ENCODE assay signal across 24 mouse cellular contexts in the genomic region with DNA sequence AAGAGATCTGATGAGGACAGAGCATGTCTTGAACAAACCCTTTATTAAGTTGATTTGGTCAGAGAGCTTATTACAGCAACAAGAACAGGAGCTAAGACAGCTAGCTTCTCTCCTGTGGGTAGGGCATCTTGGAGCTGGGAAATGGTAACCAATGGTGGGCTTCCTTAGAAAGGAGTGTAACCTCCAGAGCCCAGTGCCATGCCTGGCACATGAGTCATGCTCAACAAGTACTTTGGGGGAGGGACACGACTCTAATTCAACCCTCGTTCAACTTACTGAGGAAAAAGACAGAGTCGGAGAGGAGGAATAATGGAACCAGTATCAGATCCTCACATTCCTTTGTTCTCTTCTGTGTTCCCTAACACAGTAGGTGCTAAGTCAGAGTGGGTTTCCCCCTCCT. TPM values are rescaled to one million over a fixed set of nuclear protein-coding genes. Genes with fewer than 3 reads are reported as not detected.
DNase-seq lines count a peak whose midpoint lies in the region; ATAC-seq and TF ChIP-seq lines count a peak whose summit lies in the region.
"Had no signal": no experiment of that assay in that cellular context is flagged by ENCODE, and none has a peak within 500 bp of the region (broad histone marks: within the 10 kb centered on the region; RNA-seq: fewer than 3 reads in every experiment).

No protein-coding gene starts in this region.

- no peaks in the 10 kb centered on the region for H3K27me3 ChIP-seq in lung, postnatal 0 days (replicated peaks; ENCODE audit: insufficient read depth, low read length)
- H3K27me3 ChIP-seq: CH12.LX; embryonic facial prominence, embryonic 12.5 days; forebrain, embryonic 13.5 days; forebrain, embryonic 15.5 days had no signal

- 53% methylated on average over 3 of the region's 3 CpGs for WGBS in lung, postnatal 0 days

- peak; percentile 58 for DNase-seq in lung, postnatal 0 days (ENCODE audit: low spot score)
- DNase-seq in lung, adult 18-20 months, result no peak
- DNase-seq in 3T3-L1 (ENCODE audit: low read depth, low spot score) (peak; percentile 64), NIH3T3 (ENCODE audit: low read depth) (peak; percentile 19)
- DNase-seq in kidney, adult 11 months, result no peak
- no peak for DNase-seq in cerebellum, postnatal 25 days
- no peak for DNase-seq in heart, postnatal 4 days
- DNase-seq: adrenal gland, adult 2 months; adrenal gland, postnatal 10 days; adrenal gland, postnatal 25 days; cerebellum, adult 11 months; cerebellum, adult 18-20 months; cerebellum, adult 8-10 months; cerebellum, adult 9-11 months; cerebellum, postnatal 14 days; forebrain, postnatal 0 days had no signal

- no peaks in the 10 kb centered on the region for H3K4me1 ChIP-seq in lung, postnatal 0 days (ENCODE audit: insufficient read depth, low read depth, low read length)
- H3K4me1 ChIP-seq: embryonic facial prominence, embryonic 12.5 days had no signal

- no peak overlapping the region for H3K4me3 ChIP-seq in lung, postnatal 0 days (ENCODE audit: low read depth, low read length)
- H3K4me3 ChIP-seq: embryonic facial prominence, embryonic 10.5 days; embryonic facial prominence, embryonic 12.5 days; forebrain, embryonic 13.5 days; forebrain, embryonic 15.5 days had no signal

- no peaks in the 10 kb centered on the region for H3K36me3 ChIP-seq in lung, postnatal 0 days (ENCODE audit: insufficient read depth, low read length)
- H3K36me3 ChIP-seq: embryonic facial prominence, embryonic 10.5 days; embryonic facial prominence, embryonic 12.5 days; forebrain, embryonic 15.5 days; G1E had no signal

- no peak overlapping the region for H3K4me2 ChIP-seq in lung, postnatal 0 days (replicated peaks; ENCODE audit: low read depth, low read length)
- H3K4me2 ChIP-seq: embryonic facial prominence, embryonic 12.5 days; forebrain, embryonic 13.5 days; forebrain, embryonic 15.5 days had no signal

- no peak overlapping the region for H3K9ac ChIP-seq in lung, postnatal 0 days (replicated peaks; ENCODE audit: low read depth)
- H3K9ac ChIP-seq: embryonic facial prominence, embryonic 12.5 days; forebrain, embryonic 13.5 days; forebrain, embryonic 15.5 days; forebrain, postnatal 0 days had no signal

- TF ChIP-seq CTCF in lung, postnatal 0 days (IDR thresholded peaks at IDR 0.05), result no peak

- no peak for TF ChIP-seq EP300 in lung, postnatal 0 days (IDR thresholded peaks at IDR 0.05)

- ATAC-seq in lung, postnatal 0 days, result peak; percentile 30
- ATAC-seq: CD4-positive, CD25-positive, alpha-beta regulatory T cell, adult 4 months; forebrain, embryonic 13.5 days; forebrain, embryonic 15.5 days; forebrain, postnatal 0 days had no signal

- H3K27ac ChIP-seq in lung, postnatal 0 days (ENCODE audit: low read length), result no peak overlapping the region
- H3K27ac ChIP-seq: embryonic facial prominence, embryonic 10.5 days; embryonic facial prominence, embryonic 12.5 days; forebrain, embryonic 13.5 days; forebrain, embryonic 15.5 days had no signal

- H3K9me3 ChIP-seq in lung, postnatal 0 days (ENCODE audit: low read length), result no peaks in the 10 kb centered on the region
- H3K9me3 ChIP-seq: embryonic facial prominence, embryonic 10.5 days; embryonic facial prominence, embryonic 12.5 days; forebrain, embryonic 13.5 days; forebrain, embryonic 15.5 days; G1E had no signal

RNA-seq across cellular contexts. Expression of gene G0s2, which starts 46.7 kb away (rescaled TPM):
- 185 and 216 TPM in 2 replicates for polyA plus RNA-seq in lung, postnatal 0 days (2015; fragmentation: Nextera tagmentation; extraction: Ambion mirVana)
- 10 to 100 TPM; 51.9 to 62.0 TPM for total RNA-seq in heart, postnatal 4 days (2021)
- total RNA-seq: CH12.LX, G1E had no signal
- polyA plus RNA-seq: G1E had no signal

RNA-seq across cellular contexts. Expression of gene Camk1g, which starts 50.4 kb away (rescaled TPM):
- polyA plus RNA-seq in lung, postnatal 0 days (2015; fragmentation: Nextera tagmentation; extraction: Ambion mirVana), result 14.4 and 15.9 TPM in 2 replicates
- total RNA-seq in heart, postnatal 4 days (2021), result 1 to 10 TPM; 3.9 to 4.1 TPM
- total RNA-seq: adrenal gland, adult 2 months; CH12.LX; G1E had no signal
- polyA plus RNA-seq: CD4-positive, CD25-positive, alpha-beta regulatory T cell, adult 4 months; G1E had no signal

RNA-seq across cellular contexts. Expression of gene Hsd11b1, which starts 55.8 kb away (rescaled TPM):
- 184 and 200 TPM in 2 replicates for polyA plus RNA-seq in lung, postnatal 0 days (2015; fragmentation: Nextera tagmentation; extraction: Ambion mirVana)
- 1 to 10 TPM; 1.0 to 1.5 TPM for total RNA-seq in heart, postnatal 4 days (2021)
- polyA plus RNA-seq: forebrain, embryonic 11.5 days; G1E had no signal

Comparison
In these comparisons a context has a peak if more than half of its experiments do, and no peak if none do; other contexts are left out.
1. DNase-seq: peak in lung, postnatal 0 days (single experiment), 3T3-L1 (single experiment) and NIH3T3 (single experiment); none in lung, adult 18-20 months (0 of 2), kidney, adult 11 months (single experiment), cerebellum, postnatal 25 days (0 of 2) and heart, postnatal 4 days (single experiment).